Mouse (Mus musculus): ENCODE measurements around the gene Negr1.

- TF ChIP-seq RAD21 (IDR thresholded peaks at IDR 0.05; ENCODE audit: low read depth, low read length) (no peak), CHD1 (IDR thresholded peaks at IDR 0.05; ENCODE audit: low read depth, low read length) (no peak)
Observed at GRCm38 (mm10) chr3:156799228-156799627, 237.6 kb downstream of the Negr1 start.
